Mouse (Mus musculus) lung, adult 18-20 months (tissue): ENCODE data around the gene Etnppl.

Experiments used
- DNase-seq, 2 experiments: peaks; one replicate each; pipeline ENCODE4 v3.0.0; 2022; ENCODE audit warnings: mixed read lengths in 2 of 2

Gene Etnppl

DNA sequence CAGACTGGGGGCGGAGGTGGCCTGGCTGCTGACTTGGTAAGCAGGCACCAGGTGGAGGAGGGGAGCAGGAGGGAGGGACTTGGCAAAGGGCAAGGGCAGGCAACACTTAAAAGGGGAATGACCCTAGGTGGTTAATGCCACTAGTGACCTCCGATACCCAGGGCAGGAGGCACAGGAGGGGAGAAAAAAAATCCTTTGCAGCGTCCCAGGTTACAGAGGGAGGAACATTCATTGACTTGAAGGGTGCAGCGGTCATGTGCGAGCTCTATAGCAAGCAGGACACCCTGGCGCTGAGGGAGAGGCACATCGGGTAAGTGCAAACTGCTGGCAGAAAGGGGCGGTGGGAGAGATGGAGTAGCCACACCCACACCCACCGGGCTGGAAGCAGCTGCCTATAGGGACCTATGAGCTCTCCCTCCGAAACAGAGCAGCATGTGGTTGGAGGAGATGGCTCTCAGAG, at the start of gene Etnppl:
Gene Etnppl, plus strand, starts transcription at position 10 of the 460 bp plus-strand sequence.
- DNase-seq, result peak in 1 of 2 experiments; percentile 4

GRCm38 (mm10) chr3:130568331-130569095, 48.7 kb upstream of the Etnppl start:
- no peak for DNase-seq

DNA sequence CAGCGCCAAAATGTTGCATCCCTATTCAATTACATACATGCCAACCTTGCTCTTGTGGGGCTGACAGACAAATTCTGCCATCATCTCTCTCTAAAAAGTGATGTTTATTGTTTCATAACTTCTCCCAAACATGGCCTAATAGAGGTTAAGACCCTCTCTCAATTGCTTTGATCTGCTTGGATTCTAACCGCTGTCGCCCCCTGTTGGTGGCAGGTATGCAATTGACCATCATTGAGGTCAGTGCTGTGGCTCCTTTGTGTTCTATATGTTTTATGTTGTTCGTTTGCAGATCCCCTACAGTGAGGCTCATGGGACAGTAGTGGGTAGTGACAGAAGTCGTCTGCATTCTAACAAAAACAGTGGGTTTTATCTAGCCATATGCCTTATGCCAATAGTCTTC, 44.0 kb upstream of the Etnppl start:
- no peak for DNase-seq

DNA sequence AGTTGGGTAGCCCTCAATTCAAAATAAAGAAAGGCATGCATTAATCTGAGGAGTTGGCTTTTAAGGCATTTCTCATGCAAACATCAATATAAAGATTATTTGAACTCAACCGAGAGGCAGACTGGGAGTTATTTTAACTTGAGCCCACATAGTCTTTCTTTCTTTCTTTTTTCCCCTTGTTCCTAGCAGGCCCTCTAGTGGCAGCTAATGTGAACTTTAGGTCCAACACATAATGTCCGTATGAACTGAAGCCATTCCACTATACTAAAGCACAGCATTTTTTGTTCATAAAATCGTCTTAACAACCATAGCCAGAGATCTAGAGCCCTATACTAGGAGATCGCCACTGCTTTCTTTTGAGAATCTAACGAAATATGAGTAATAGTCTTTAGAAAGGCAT, 42.6 kb upstream of the Etnppl start:
- peak in 1 of 2 experiments; percentile 13 for DNase-seq

DNA sequence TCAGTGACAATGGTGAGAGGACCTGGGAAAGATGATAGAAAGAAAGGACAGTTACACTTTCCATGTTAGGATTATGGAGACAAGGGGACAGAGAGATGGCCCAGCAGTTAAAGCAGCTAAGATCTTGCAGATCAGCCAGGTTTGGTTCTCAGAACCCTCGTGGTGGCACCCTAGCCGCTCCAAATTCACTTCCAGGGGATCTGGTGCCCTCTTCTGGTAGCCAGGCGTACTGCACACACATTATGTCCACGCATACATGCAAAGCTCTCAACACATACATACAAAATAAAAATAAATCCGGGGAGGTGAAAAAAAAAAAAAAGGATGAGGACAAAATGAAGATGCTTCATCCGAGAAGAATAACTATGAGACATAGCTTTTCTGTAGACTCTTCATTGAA, 40.6 kb upstream of the Etnppl start:
- DNase-seq, result no peak

DNA sequence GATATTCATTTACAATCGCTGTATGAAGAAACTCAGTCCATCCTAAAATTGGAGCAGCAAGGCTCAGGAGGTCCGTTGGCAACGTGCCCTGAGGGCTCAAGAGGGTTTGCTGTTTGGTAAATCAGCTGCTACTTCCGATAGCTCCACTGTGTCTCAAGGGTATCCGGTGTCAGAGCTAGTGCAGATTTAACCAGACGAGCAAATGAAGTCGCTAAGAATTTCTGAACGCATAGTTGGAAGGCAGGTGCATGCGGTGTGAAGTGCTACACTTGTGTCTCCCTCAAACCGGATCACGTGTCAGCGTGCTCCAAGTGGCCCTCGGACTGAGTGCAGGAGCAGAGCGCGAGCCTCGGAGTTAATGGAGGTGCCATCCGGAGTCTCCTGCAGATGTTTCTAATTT, 37.7 kb upstream of the Etnppl start:
- peak in 1 of 2 experiments; percentile 8 for DNase-seq

DNA sequence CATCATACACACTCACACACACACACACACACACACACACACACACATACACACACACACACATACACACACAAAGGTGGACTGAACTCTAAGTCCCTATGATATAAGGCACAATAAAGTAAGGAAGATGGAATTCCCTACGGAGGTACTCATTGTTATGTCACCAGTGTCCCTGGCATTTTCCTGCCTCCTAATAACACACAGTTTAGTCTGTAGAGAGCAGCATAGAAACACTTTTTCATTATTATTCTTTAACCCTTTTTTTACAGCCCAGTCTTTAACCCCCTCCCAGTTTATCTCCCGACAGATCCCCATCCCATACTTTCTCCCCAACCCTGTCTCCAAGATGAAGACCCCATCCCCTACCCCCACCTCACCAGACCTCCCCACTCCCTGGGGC, 35.7 kb upstream of the Etnppl start:
- no peak for DNase-seq

DNA sequence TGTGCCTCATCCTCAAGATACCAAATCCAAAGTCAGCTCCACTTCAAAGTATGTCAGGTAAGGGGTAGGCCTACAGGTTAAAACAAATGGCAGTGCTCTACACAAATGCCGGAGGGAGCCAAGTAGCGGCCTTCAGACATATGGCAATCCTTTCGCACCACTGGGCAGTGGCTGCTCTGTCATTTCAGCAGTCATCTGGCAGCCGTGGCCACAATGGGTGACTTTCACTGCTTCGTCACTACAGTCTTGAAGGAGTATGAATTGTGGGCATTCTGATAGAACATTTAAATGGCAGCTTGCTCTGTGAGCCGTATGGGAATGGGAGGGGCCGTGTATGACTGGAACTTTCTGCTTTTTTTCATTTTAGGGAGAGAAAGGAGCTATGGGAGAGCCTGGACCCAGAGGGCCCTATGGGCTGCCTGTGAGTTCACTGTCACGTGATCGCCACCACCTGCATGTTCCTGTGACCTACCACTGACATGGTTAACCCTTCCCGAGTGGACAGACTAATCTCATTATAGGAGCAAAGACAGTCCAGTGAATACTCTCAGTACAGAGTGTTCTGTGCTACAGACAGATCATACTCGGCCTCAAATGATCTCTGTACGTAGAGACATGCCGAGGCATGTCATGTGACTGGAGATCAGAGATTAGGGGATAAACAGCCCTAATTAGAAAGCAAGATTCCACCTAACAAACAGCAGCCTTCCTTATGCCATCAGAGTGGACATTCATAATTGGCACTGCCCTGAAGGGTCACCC, 34.2 kb upstream of the Etnppl start:
- no peak for DNase-seq

- no peak for DNase-seq
Measured at GRCm38 (mm10) chr3:130584007-130584406, 33.2 kb upstream of the Etnppl start.

GRCm38 (mm10) chr3:130595050-130595449, 22.2 kb upstream of the Etnppl start:
- DNase-seq, result no peak

- DNase-seq, result no peak
Measured at GRCm38 (mm10) chr3:130601491-130601890, 15.8 kb upstream of the Etnppl start.

GRCm38 (mm10) chr3:130607924-130608323, 9.3 kb upstream of the Etnppl start:
- peak in 1 of 2 experiments; percentile 12 for DNase-seq

DNA sequence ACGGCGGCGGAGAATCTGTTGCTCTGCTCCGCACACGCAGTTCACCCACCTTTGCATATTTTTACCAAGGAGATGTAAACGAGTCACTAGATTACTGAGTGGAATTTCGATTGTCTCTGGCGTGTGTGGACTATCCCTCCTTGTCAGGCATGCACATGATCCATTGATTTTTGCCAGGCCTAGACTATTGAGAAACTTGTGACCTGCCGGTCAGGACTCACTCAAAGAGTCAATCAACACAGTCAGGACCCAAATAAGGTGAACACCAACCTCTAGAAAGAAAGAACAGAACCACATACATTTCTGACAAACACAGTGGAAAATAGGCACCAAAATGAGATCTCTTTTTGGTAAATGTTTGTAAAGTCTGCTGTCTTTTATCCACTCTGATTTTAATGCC, 2.8 kb upstream of the Etnppl start:
- DNase-seq, result no peak

GRCm38 (mm10) chr3:130615625-130616024, 1.6 kb upstream of the Etnppl start:
- DNase-seq, result no peak

DNA sequence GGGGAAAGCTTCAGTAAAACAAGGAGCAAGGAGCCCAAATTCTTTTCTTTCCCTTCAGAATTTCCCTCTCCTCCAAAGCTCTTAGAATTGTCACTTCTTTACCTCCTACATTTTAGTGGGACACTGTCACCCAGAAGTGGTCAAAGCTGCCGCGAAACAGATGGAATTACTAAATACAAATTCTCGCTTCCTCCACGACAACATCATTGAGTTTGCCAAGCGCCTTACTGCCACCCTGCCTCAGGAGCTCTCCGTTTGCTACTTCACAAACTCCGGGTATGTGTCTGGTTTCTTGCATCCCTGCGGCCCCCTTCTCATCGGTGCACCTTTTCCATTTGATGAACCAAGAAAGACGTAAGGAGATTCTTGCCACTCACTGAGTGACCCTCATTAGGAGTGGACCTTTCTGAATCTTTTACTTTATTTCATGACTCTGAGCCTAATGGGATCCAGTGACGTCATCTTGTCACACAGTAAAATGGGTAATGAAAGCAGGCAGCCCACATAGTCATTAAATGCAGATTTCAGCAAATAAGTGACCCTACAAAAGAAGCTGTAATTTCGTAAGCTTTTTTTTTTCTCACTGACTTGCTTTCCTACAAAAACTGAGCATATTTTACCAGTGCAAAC, 3.4 kb downstream of the Etnppl start:
- DNase-seq, result no peak

DNA sequence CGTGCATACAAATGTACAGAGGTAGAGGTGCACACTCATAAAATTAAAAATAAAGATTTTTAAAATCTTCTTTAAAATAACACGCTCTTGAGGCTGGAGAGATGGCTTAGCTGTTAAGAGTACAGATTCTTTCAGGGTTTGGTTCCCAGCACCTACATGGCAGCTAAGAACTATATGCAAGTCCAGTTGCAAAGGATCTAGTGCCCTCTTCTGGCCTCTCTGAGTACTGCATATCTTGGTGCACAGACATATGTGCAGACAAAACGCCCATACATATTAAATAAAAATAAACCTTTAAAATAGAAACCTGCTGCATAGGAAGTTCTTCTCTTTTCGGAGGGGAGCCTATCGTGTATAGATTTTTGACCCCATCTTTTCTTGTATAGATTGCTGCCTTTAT, 11.1 kb downstream of the Etnppl start:
- no peak for DNase-seq

- peak; percentile 9 to 21 for DNase-seq
Measured at GRCm38 (mm10) chr3:130633859-130634258, 16.6 kb downstream of the Etnppl start.

- no peak for DNase-seq
Measured at GRCm38 (mm10) chr3:130646110-130646810, 29.0 kb downstream of the Etnppl start.

GRCm38 (mm10) chr3:130649569-130649968, 32.3 kb downstream of the Etnppl start:
- no peak for DNase-seq

DNA sequence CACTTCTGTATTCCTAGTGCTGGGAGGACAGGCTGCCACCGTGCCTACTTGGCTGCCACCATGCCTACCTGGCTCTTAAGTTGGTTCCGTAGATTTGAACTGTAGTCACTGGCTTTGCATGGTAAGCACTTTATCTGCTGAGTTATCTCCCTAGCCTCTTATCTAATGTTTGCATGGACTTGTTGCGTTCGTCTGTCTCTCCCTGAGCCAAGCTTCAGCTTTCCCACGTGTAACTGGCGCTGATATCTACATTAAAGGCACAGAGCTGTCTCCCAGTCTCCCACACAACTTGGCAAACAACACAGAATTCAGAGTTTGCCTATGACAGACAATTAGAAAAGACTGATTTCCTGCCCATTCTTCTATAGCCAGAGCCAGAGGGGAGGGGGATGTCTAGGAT, 43.4 kb downstream of the Etnppl start:
- DNase-seq, result no peak

GRCm38 (mm10) chr3:130662496-130662895, 45.2 kb downstream of the Etnppl start:
- DNase-seq, result no peak

DNA sequence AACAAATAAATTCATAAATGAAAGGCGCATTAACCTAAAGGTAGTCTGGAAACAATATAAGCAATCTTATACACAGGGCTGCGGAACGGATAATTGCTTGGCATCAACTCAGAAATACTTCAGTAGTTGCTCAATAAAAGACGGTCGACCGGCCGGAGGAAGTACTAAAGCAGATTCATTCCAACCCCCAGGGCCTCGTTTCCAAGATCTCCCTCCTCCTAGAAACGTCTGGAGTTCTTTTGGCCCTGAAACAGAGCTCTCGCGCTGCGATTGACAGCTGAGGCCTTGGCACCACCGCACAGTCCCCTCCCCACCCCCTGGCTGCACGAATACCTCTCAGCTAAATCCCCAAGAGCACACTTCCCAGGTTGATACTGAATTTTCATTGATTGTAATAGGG, 54.0 kb downstream of the Etnppl start:
- DNase-seq, result no peak
